Mouse (Mus musculus) megakaryocyte-erythroid progenitor cell, adult 5-6 weeks (primary cell): Measurements from ENCODE around the gene Cdkn2d. TPM values are rescaled to one million over a fixed set of nuclear protein-coding genes. Genes with fewer than 3 reads are reported as not detected.
"Not testable (repeated sequence)": the region's sequence is repeated elsewhere in the genome, so short reads cannot be mapped to it uniquely, and the experiment has no call there.

ENCODE experiments used
- ATAC-seq: replicated peaks from 2 replicates; pipeline ENCODE4 v1.8.0; 2016; ENCODE audit warnings: mild to moderate bottlenecking, inconsistent platforms; ENCODE audit not compliant: severe bottlenecking, poor library complexity, low FRiP score, low TSS enrichment
- total RNA-seq, 2 experiments: library from RNA; stranded (forward) in 1 of 2; stranded (reverse) in 1 of 2; fragments of 200-1000, 215-1000 nt in 1 of 2; fragments of >200 nt in 1 of 2; fragmentation: Nextera tagmentation in 1 of 2; gene quantifications; 2 replicates each; pipeline ENCODE4 v1.2.3; 2014 to 2017

Cdkn2d gene
- total RNA-seq, 2 experiments from 2014 or later, result 7.4 to 8.5 TPM

DNA sequence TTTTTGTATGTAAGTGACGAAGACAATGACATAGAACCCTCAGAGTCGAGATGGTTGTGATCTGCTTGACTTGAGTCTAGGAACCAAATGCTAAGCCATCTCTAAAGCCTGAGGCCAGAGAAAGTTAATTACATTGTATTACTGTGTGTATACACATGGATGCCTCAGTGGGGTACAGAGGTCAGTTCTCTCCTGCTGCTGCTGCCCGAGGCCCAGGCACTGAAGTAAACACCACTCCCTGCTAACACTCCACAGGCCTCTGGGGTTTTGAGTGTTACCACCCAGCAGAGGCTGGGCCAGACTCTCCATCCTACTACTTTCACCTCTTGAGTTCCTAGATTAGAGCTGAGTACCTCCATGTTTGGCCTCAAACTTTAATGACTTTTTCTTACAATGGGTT is 7.2 kb downstream of the Cdkn2d start:
- no peak for ATAC-seq

DNA sequence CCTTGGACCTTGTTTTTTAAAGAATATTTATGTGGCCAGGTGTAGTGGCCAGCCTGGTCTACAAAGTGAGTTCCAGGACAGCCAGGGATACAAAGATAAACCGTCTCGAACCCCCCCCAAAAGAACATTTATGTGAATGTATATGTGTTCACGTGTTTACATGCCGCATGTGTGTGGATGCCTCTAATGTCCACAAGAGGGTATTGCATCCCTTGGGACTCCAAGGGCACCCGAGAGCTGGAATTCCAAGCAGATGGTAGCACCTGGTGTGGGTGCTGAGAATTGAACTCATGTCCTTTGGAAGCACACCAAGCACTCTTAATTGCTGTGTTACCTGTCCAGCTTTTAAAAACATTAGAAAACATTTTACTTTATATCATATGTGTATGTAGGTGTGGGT is 7.6 kb downstream of the Cdkn2d start:
- no peak for ATAC-seq

DNA sequence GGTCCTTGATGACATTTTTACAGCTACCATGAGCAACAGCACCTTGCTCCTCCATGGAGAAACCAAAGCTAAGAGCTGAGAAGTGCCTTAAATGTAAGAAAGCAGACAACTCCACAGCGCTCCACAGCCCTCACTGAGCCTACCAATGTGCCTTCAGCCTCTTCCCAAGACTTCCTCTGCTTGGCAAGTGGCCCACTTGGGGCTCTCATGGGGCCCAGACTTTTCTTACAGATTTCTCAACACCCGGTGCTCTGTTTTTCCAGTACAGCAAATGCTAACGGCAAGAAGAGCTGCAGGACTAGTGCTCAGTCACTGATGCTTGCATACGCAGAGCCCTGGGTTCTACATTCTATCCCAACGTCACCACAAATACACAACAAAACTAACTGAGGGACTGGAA is 13.4 kb downstream of the Cdkn2d start:
- ATAC-seq, result no peak

DNA sequence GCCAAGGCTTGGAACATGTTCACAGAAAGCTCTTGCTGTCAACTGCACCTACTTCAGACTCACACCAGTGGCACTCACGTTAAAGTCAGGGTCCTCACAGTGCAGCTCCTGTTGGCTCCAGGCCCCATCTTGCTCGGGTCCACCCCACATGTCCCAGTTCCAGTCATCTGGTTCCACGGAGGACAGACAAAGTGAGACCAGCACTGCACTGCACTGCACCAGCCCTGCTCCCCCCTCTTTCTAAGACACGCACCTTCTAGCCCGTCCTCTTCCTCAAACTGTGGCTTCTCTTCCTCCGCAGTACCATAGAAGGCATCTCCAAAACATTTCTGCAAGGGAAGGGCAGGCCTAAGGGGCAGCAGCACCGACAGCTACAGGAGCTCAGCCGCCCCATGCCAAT is 14.9 kb downstream of the Cdkn2d start:
- no peak for ATAC-seq

DNA sequence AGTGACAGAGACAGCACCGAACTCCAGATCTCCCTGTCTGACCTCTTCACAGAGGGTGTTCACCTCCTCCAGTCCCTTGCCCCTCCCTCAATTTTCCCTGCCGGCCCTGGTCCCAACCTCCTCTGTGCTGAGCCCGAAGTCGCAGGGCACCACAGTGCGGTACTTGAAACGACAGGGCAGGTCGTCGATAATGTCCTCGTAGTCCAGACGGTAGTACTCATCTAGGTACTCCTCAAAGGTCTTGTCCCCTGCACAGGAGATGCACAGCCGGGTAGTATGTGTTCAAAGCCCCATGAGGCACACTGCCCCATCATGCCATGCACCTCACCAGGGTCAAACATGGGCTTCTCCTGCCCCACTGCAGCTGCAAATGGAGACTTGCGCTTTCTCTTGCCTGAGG is 15.5 kb downstream of the Cdkn2d start:
- ATAC-seq, result no peak

DNA sequence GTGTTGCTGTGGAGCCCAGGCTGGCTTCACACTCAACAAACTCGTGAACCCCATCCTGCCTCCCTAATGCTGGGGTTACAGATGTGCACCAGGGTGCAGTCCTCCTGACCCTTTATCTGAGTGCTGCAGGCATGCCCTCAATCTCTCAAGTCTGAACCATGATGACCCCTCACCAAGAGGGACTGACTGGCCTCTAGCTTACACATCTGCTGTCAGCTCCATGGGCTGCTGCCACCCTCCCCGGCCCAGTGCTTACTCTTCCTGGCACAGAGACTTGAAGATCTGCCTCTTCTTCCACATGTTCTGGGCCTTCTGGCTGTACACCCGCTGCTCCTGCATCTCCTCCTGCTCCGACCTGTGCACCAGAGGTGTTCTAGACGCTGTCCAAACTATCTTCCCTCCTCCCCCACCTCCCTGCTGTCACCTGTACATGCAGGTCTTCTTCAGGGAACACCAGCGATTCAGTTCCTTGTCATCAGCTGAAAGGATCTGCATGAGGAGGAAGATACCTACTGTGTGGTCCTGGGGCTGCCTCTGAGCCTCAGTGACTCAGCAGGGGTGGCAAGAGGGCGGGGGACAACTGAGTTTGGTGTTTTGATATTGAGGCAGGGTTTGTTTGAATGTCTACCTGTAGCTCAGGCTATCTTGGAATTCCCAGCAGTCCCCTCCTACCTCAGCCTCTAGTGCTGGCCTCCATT is 16.0 kb downstream of the Cdkn2d start:
- ATAC-seq, result peak; percentile 35; the same call in 1 of the 2 replicates

DNA sequence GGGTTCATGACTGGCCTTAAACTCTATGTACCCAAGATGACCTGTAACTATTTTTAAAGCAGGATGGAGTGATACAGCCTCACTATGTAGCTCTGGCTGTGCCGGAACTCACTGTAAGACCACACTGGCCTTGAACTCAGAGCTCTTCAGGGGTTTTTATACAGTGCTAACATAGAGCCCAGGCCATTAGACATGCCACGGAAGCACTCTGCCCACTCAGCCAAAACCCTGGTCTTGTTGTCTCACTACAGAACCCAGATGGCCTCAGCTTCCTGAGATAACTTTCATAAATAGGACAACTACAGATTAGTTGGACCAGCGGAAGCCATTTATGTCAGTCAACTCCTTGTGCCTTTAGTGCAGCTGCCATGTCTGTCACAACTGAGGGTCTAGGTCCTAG is 16.9 kb downstream of the Cdkn2d start:
- ATAC-seq, result no peak

DNA sequence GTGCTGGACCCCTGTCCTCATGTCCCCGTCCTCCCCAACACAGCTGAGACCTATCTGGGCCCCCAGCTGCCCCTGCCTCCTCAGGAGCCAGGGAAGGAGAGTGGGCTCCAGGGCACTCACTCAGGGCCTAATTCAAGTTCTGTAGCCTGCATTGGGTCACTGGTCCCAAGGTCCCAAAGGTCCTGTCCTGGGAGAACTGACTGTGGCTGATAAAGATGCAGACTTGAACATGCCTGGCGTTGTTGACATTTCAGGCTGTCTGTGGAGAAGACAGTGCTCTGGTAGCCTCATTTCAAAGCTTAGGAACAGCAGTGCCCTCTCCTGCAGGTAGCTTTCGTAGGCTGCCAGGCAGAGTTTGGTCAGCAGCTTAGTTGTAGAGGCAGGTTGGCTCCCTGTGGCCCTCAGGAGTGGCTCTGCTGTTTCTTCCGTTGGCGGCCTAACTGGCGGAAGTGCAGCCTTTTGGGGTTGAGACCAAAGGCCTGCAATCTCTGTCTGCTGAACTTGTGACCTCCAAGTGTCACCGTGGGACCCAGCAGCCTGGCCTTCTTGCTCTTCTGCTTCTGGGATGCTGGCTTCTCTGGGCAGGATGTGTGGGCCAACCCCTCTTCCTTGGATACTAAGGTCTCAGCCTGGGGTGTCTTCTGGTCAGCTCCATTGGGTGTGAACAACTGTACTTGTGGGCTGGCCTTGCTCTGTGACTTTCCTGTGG is 17.5 kb downstream of the Cdkn2d start:
- no peak for ATAC-seq

DNA sequence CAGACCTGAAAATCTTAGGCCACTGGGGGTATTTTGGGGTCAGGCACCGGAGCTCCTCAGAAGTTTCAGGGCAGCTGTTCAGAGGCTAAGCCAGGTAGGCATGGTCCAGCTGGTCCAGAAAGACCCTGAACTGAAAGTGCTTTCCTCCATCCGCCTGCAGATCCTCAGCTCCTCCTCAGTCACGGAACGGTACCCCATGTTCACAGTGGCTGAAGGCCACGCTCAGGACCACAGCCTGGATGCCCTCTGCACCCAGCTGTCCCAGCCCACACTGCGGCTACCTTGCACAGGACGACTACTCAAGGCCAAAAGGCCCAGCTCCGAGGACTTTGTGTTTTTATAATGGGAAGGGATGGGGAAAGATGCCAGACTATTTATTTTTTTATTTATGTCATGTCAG is 18.1 kb downstream of the Cdkn2d start:
- ATAC-seq, result no peak

DNA sequence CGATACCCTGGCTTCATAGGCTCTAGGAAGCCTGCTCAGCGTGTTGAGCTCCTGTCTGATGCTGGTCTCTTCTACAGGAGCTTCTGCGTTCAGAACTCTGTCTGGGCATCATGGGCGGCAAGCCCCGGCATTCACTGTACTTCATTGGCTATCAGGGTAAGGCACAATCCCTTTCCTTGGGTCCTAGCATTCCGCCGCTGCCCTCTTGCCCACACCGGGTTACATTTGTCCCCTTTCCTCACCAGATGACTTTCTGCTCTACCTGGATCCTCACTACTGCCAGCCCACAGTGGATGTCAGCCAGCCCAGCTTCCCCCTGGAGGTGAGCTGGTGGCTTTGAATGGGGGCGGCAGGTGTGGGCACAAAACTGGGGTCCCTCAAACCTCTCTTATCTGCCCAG is 18.8 kb downstream of the Cdkn2d start:
- ATAC-seq, result no peak

DNA sequence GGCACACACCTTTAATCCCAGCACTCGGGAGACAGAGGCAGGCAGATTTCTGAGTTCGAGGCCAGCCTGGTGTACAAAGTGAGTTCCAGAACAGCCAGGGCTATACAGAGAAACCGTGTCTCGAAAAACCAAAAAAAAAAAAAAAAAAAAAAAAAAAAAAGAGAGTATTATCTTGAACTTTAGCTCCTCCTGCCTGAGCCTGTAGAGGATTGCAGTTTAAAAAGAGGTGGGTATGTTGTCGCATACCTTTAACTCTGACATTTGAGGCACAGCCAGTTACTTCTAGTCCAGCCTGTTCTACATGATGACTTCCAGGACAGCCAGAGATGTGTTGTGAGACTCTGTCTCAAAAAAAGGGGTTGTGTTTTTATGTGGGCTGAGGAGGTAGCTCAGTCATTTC is 21.6 kb downstream of the Cdkn2d start:
- ATAC-seq, result not testable (repeated sequence)

DNA sequence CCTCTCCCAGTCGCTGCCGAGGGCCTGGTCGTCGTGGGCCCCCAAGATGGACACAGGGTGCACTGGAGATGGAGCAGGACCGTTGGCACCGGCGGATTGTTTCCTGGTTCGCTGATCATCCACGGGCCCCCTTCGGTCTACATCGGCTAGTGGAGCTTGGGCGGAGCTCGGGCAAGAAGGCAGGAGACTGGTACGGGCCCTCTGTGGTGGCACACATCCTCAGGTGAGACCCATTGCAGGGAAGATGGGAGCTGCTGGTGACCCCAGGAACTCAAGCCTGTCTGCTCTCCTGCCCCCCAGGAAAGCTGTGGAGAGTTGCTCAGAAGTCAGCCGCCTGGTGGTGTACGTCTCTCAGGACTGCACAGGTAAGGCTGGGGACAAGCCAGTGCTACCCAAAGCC is 22.9 kb downstream of the Cdkn2d start:
- no peak for ATAC-seq

DNA sequence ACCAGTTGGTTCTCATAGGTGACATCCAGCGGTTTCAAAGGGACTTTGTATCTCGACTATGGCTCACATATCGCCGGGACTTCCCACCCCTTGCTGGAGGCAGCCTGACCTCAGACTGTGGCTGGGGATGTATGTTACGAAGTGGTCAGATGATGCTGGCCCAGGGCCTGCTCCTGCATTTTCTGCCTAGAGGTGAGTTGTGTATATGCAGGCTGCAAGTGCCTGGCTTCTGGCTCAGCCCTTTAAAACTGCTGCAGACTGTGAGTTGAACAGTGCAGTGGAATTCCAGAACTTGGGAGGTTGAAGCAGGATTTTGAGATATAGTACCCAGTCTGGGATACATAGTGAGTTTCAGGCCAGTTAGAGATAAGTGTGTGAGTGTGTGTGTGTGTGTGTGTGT is 24.3 kb downstream of the Cdkn2d start:
- ATAC-seq, result no peak

DNA sequence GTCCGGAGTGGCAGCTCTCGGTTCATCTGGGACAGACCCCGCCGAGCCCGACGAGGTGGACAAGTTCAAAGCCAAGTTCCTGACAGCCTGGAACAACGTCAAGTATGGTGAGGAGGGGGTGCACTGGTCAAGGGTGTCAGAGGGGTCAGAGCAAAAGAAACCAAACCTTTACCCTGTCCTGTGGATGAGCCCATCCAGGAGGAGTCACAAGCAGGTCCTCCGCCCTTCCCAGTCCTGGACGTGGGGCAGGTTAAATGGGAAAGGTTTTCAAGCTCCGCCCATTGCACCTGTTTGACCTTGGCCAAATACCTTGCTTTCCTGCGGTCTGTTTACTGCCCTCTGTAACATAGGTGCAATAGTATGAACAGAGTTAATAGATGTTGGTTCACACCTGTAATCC is 25.6 kb downstream of the Cdkn2d start:
- ATAC-seq, result no peak

DNA sequence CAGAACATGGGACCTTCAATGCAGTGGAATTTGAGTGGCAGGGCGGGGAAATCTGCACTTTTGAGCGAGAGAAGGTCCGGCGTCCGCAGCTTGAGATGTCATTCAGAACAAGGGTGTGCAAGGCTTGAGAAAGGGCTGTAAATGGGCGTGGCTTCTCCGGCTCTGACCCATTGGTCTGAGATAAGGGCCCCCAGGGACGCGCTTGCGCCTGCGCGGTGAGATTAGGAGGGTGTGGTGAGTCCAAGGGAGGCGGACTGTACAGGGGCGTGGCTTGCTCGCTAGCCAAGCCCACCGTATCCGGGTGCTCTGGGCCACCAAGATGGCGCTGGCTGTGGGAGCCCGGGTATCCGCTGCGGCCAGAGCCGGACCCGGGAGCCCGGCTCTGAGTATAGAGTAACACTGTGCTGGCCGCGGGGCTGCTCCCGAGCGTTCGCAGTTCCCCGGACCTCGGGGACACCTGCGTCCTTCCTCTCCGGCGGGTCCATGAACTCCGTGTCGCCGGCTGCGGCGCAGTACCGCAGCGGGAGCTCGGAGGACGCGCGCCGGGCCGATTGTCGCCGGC is 26.1 kb downstream of the Cdkn2d start, which contains the start of gene Atg4d:
Gene Atg4d (plus strand): TSS at position 294 of the 562 bp plus-strand sequence.
- peak; percentile 92 for ATAC-seq

DNA sequence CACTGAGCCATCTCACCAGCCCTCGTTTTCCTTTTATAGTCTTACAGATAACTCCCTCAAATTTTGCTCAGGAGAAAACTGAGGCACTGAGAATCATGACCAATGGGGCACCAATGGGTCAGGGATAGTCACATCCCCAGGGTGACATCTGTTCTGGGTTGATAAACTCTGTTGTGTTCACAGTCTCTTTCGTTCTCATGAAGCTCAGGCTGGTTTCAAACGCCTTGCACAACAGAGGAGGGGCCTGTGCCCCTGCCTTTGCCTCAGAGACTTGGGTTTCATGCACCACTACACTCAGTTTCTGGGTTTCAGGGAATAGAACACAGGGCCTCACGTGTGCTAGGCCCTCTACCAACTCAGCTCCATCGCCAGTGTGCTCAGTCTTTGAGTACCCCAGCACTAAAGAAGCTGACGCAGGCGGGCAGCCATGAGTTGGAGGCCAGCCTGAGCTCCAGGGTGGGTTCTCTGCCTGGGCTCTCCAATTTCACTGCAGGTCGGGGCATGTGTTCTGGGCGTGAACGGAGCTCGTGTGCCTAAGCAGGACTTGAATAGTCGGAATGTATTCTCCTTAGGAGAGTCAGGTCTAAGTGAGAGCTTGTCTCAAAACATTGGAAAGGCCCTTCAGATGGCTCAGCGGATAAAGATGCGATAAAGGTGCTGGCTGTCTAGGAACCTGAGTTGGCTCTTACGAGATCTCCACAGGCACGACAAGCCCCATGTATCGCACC is 26.8 kb downstream of the Cdkn2d start:
- ATAC-seq, result peak; percentile 67

DNA sequence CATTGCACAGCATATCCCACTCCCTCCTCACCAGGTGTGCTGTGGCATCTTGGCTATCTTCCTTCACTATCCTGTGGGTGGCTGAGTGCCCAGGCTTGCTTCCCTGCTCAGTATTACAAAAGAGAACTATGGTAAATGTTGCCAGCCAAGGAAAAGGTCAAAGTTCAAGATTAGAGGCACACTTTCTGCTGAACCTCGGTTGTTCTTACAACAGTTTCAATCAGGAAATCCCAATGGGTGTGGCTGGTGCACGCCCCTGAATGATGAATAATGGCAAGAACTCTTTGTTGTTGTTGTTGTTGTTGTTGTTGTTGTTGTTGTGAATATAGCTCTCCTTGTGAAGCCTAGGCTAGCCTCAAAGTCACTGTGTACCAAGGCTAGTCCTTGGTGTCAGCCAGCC is 29.4 kb downstream of the Cdkn2d start:
- no peak for ATAC-seq

DNA sequence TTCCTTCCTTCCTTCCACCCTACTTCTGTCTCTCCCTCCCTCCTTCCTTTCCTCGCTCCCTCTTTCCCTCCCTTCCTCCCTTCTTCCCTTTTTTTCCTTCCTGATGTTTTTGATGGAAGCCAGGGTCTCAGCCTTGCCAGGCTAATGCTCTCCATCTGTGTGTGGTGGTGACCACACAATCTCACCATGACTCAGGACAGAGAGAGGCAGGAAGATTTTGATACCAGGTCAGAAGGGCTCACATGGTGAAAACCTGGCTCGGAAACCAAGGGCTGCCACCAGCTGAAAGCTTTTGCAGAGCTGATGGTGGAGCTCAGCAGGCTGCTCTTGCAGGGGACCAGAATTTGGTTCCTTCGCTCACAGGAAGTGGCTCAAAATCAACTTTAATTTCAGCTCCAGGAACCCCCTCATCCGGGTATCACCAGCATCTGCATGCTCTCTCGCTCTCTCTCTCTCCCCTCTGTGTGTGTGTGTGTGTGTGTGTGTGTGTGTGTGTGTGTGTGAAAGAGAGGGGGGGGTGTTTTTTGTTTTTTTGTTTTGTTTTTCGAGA is 30.6 kb downstream of the Cdkn2d start:
- ATAC-seq, result no peak

DNA sequence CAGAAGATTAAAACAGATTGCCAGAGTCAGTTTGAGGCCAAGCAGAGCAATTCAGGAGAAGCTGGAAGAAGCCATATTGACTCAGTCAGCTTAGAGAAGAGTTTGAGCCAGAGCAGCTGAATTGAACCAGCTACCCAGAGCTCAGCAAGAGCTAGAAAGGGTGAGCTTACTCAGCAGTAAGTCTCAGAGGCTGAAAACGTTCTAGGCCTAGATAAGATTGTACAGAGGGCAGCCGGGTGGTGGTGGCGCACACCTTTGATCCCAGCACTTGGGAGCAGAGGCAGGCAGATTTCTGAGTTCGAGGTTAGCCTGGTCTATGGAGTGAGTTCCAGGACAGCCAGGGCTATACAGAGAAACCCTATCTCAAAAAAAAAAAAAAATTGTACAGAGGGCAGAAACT is 34.9 kb downstream of the Cdkn2d start:
- ATAC-seq, result not testable (repeated sequence)

DNA sequence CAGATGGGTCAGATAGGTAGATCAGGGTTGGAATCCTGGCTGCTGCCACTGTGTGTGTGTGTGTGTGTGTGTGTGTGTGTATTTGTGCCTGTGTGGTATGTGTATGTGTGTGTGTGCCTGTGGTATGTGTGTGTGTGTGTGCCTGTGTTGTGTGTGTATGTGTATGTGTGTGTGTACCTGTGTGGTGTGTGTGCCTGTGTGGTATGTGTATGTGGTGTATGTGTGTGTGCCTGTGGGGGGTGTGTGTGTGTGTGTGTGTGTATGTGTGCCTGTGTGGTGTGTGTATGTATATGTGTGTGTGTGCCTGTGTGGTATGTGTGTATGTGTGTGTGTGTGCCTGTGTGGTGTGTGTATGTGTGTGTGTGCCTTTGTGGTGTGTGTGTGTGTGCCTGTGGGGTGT is 36.5 kb downstream of the Cdkn2d start:
- no peak for ATAC-seq
